Mouse (Mus musculus) liver, adult 2 months (tissue): ENCODE results near the gene Olfr1079. TPM values are rescaled to one million over a fixed set of nuclear protein-coding genes. Genes with fewer than 3 reads are reported as not detected.
"Not testable (repeated sequence)": the region's sequence is repeated elsewhere in the genome, so short reads cannot be mapped to it uniquely, and the experiment has no call there.

Experiments used
- DNase-seq: peaks from one replicate; pipeline ENCODE4 v3.0.0-alpha.2; 2011; ENCODE audit warnings: low read depth, low spot score; ENCODE audit errors: extremely low read depth
- H3K27ac ChIP-seq: fragments of 200-500 bp; replicated peaks from 2 replicates; pipeline ENCODE4 v1.5.1; 2012; ENCODE audit warnings: low read depth, mild to moderate bottlenecking, control low read depth, inconsistent platforms, low read length; ENCODE audit not compliant: insufficient read depth
- H3K27me3 ChIP-seq: fragments of 200-500 bp; 2 replicates; pipeline ENCODE4 v1.6.1; 2012; ENCODE audit warnings: mild to moderate bottlenecking, moderate library complexity, low read length, inconsistent platforms; ENCODE audit not compliant: control insufficient read depth, insufficient read depth
- H3K36me3 ChIP-seq: fragments of 200-500 bp; 2 replicates; pipeline ENCODE4 v1.6.1; 2012; ENCODE audit warnings: low read length, inconsistent platforms; ENCODE audit not compliant: control insufficient read depth, insufficient read depth
- H3K4me1 ChIP-seq: fragments of 200-500 bp; 2 replicates; pipeline ENCODE4 v1.6.1; 2011; ENCODE audit warnings: low read length; ENCODE audit not compliant: control insufficient read depth, insufficient read depth
- H3K4me3 ChIP-seq: fragments of 200-500 bp; 2 replicates; pipeline ENCODE4 v1.5.1; 2011; ENCODE audit warnings: low read depth, mild to moderate bottlenecking, control low read depth, low read length, moderate library complexity; ENCODE audit not compliant: insufficient read depth
- H3K79me2 ChIP-seq: fragments of 200-500 bp; 2 replicates; pipeline ENCODE4 v1.6.1; 2012; ENCODE audit warnings: inconsistent platforms, mild to moderate bottlenecking, low read length, moderate library complexity; ENCODE audit not compliant: control insufficient read depth, insufficient read depth
- H3K9ac ChIP-seq: fragments of 200-500 bp; 2 replicates; pipeline ENCODE4 v1.6.1; 2012; ENCODE audit warnings: low read depth, mild to moderate bottlenecking, control low read depth, inconsistent platforms, low read length
- CTCF ChIP-seq: fragments of 200-500 bp; IDR thresholded peaks from 2 replicates; pipeline ENCODE4 v1.5.1; 2011; ENCODE audit warnings: low read depth, low read length, control low read depth
- POLR2A ChIP-seq: fragments of 200-500 bp; IDR thresholded peaks from 2 replicates; pipeline ENCODE4 v1.6.1; 2011; ENCODE audit warnings: low read length, control low read depth; ENCODE audit not compliant: insufficient read depth; ENCODE audit errors: extremely low read depth
- WGBS: fragments of 180-500 bp; shearing (Covaris S2); methylation state at CpG from one replicate; pipeline ENCODE4 v1.1.7; 2018; 5-methylcytosine and 5-hydroxymethylcytosine counted together
- polyA plus RNA-seq: library from polyadenylated mRNA; depleted of rRNA; stranded (reverse); fragments of >200 nt; gene quantifications from 2 replicates; pipeline ENCODE4 v1.2.3, GENCODE M21; 2012; rRNA removed
- total RNA-seq: library from RNA; depleted of rRNA; stranded (reverse); fragments of >200 nt; gene quantifications from 2 replicates; pipeline ENCODE4 v1.2.3, GENCODE M21; 2014; rRNA removed

The Olfr1079 gene
- total RNA-seq (not detected in 2 replicates), polyA plus RNA-seq (not detected in 2 replicates)

GRCm38 (mm10) chr2:86542380-86542779 is at the start of gene Olfr1079:
Olfr1079 (minus strand) TSS chr2:86542480.
- no peaks in the 10 kb centered on the region for H3K27me3 ChIP-seq
- H3K27ac ChIP-seq, result no peak within 1 kb of the TSS
- no peaks in the 10 kb centered on the region for H3K79me2 ChIP-seq
- no peak within 1 kb of the TSS for H3K9ac ChIP-seq
- H3K36me3 ChIP-seq, result no peaks in the 10 kb centered on the region
- WGBS, result 52% methylated on average over 1 of the region's 1 CpGs
- no peaks in the 10 kb centered on the region for H3K4me1 ChIP-seq
- no peak within 1 kb of the TSS for H3K4me3 ChIP-seq
- no peak for DNase-seq
- TF ChIP-seq CTCF, result no peak
- no peak for TF ChIP-seq POLR2A

- H3K79me2 ChIP-seq, H3K9ac ChIP-seq, H3K4me1 ChIP-seq, H3K36me3 ChIP-seq, H3K27me3 ChIP-seq, DNase-seq, H3K4me3 ChIP-seq, H3K27ac ChIP-seq: not testable (repeated sequence)
Observed at GRCm38 (mm10) chr2:86558135-86558534, 15.9 kb upstream of the Olfr1079 start, which contains the start of gene Olfr1080. Olfr1080 (minus strand) TSS chr2:86558235.

GRCm38 (mm10) chr2:86530991-86531390 is 11.3 kb downstream of the Olfr1079 start:
- Histone ChIP-seq H3K27ac (no peak overlapping the region), H3K9ac (no peak overlapping the region), H3K4me3 (no peak overlapping the region), H3K4me1 (no peaks in the 10 kb centered on the region), H3K79me2 (no peaks in the 10 kb centered on the region), H3K36me3 (no peaks in the 10 kb centered on the region), H3K27me3 (no peaks in the 10 kb centered on the region)
- no peak for DNase-seq
- WGBS, result 70% methylated on average over 1 of the region's 1 CpGs
- TF ChIP-seq CTCF (no peak), POLR2A (no peak)

GRCm38 (mm10) chr2:86508161-86508560 is 34.1 kb downstream of the Olfr1079 start, which contains the start of gene Olfr1076:
Olfr1076 (plus strand) TSS chr2:86508461.
- Histone ChIP-seq H3K36me3 (no peaks in the 10 kb centered on the region), H3K27me3 (no peaks in the 10 kb centered on the region), H3K4me1 (no peaks in the 10 kb centered on the region), H3K79me2 (no peaks in the 10 kb centered on the region), H3K27ac (no peak within 1 kb of the TSS), H3K9ac (no peak within 1 kb of the TSS), H3K4me3 (no peak within 1 kb of the TSS)
- TF ChIP-seq POLR2A (no peak), CTCF (no peak)
- DNase-seq, result no peak
- WGBS, result 63% methylated on average over 1 of the region's 1 CpGs

- Histone ChIP-seq H3K27me3 (no peaks in the 10 kb centered on the region), H3K9ac (no peak within 1 kb of the TSS), H3K4me1 (no peaks in the 10 kb centered on the region), H3K4me3 (no peak within 1 kb of the TSS), H3K36me3 (no peaks in the 10 kb centered on the region), H3K79me2 (no peaks in the 10 kb centered on the region), H3K27ac (no peak within 1 kb of the TSS)
- DNase-seq, result no peak
- TF ChIP-seq POLR2A, result no peak
- TF ChIP-seq CTCF, result no peak
- 36% methylated on average over 1 of the region's 1 CpGs for WGBS
Observed at GRCm38 (mm10) chr2:86487286-86487685, 55.0 kb downstream of the Olfr1079 start, which contains the start of gene Olfr228. Olfr228 (minus strand) TSS chr2:86487386.

Other genes with a start within 250 kb of the Olfr1079 start
- gene Olfr1053, start 227.2 kb downstream of the Olfr1079 start, total RNA-seq, result not detected in 2 replicates
- not detected in 2 replicates for gene Olfr1053, start 227.2 kb downstream of the Olfr1079 start, polyA plus RNA-seq
- not detected in 2 replicates for gene Olfr1054, start 207.0 kb downstream of the Olfr1079 start, total RNA-seq
- not detected in 2 replicates for gene Olfr1054, start 207.0 kb downstream of the Olfr1079 start, polyA plus RNA-seq
- not detected in 2 replicates for gene Olfr1055, start 192.2 kb downstream of the Olfr1079 start, total RNA-seq
- not detected in 2 replicates for gene Olfr1055, start 192.2 kb downstream of the Olfr1079 start, polyA plus RNA-seq
- not detected in 2 replicates for gene Olfr1056, start 180.0 kb downstream of the Olfr1079 start, total RNA-seq
- not detected in 2 replicates for gene Olfr1056, start 180.0 kb downstream of the Olfr1079 start, polyA plus RNA-seq
- gene Olfr1057, start 164.1 kb downstream of the Olfr1079 start, total RNA-seq, result not detected in 2 replicates
- not detected in 2 replicates for gene Olfr1057, start 164.1 kb downstream of the Olfr1079 start, polyA plus RNA-seq
- gene Olfr1058, start 153.9 kb downstream of the Olfr1079 start, total RNA-seq, result not detected in 2 replicates
- not detected in 2 replicates for gene Olfr1058, start 153.9 kb downstream of the Olfr1079 start, polyA plus RNA-seq
- not detected in 2 replicates for gene Olfr1061, start 128.4 kb downstream of the Olfr1079 start, total RNA-seq
- gene Olfr1061, start 128.4 kb downstream of the Olfr1079 start, polyA plus RNA-seq, result not detected in 2 replicates
- not detected in 2 replicates for gene Olfr1062, start 115.7 kb downstream of the Olfr1079 start, total RNA-seq
- gene Olfr1062, start 115.7 kb downstream of the Olfr1079 start, polyA plus RNA-seq, result not detected in 2 replicates
- not detected in 2 replicates for gene Olfr1065, start 91.9 kb downstream of the Olfr1079 start, total RNA-seq
- not detected in 2 replicates for gene Olfr1065, start 91.9 kb downstream of the Olfr1079 start, polyA plus RNA-seq
- gene Olfr1066, start 86.2 kb downstream of the Olfr1079 start, total RNA-seq, result not detected in 2 replicates
- not detected in 2 replicates for gene Olfr1066, start 86.2 kb downstream of the Olfr1079 start, polyA plus RNA-seq
- gene Olfr228, start 55.1 kb downstream of the Olfr1079 start, total RNA-seq, result not detected in 2 replicates
- gene Olfr228, start 55.1 kb downstream of the Olfr1079 start, polyA plus RNA-seq, result not detected in 2 replicates
- gene Olfr1076, start 34.0 kb downstream of the Olfr1079 start, total RNA-seq, result not detected in 2 replicates
- gene Olfr1076, start 34.0 kb downstream of the Olfr1079 start, polyA plus RNA-seq, result not detected in 2 replicates
- gene Olfr1080, start 15.8 kb upstream of the Olfr1079 start, total RNA-seq, result not detected in 2 replicates
- not detected in 2 replicates for gene Olfr1080, start 15.8 kb upstream of the Olfr1079 start, polyA plus RNA-seq
- not detected in 2 replicates for gene Olfr1082, start 56.5 kb upstream of the Olfr1079 start, total RNA-seq
- gene Olfr1082, start 56.5 kb upstream of the Olfr1079 start, polyA plus RNA-seq, result not detected in 2 replicates
- gene Olfr1084, start 97.2 kb upstream of the Olfr1079 start, total RNA-seq, result not detected in 2 replicates
- not detected in 2 replicates for gene Olfr1084, start 97.2 kb upstream of the Olfr1079 start, polyA plus RNA-seq
- not detected in 2 replicates for gene Olfr1085, start 119.5 kb upstream of the Olfr1079 start, total RNA-seq
- gene Olfr1085, start 119.5 kb upstream of the Olfr1079 start, polyA plus RNA-seq, result not detected in 2 replicates
- not detected in 2 replicates for gene Olfr1086, start 137.6 kb upstream of the Olfr1079 start, total RNA-seq
- gene Olfr1086, start 137.6 kb upstream of the Olfr1079 start, polyA plus RNA-seq, result not detected in 2 replicates
- gene Olfr1087, start 155.9 kb upstream of the Olfr1079 start, total RNA-seq, result not detected in 2 replicates
- not detected in 2 replicates for gene Olfr1087, start 155.9 kb upstream of the Olfr1079 start, polyA plus RNA-seq
- not detected in 2 replicates for gene Olfr1089, start 191.2 kb upstream of the Olfr1079 start, total RNA-seq
- not detected in 2 replicates for gene Olfr1089, start 191.2 kb upstream of the Olfr1079 start, polyA plus RNA-seq
- gene Olfr1090, start 216.5 kb upstream of the Olfr1079 start, total RNA-seq, result not detected in 2 replicates
- gene Olfr1090, start 216.5 kb upstream of the Olfr1079 start, polyA plus RNA-seq, result not detected in 2 replicates
- gene Olfr1093, start 240.0 kb upstream of the Olfr1079 start, total RNA-seq, result not detected in 2 replicates
- gene Olfr1093, start 240.0 kb upstream of the Olfr1079 start, polyA plus RNA-seq, result not detected in 2 replicates